Mouse (Mus musculus): ENCODE results near the gene Tmbim6.

The Tmbim6 gene

DNA sequence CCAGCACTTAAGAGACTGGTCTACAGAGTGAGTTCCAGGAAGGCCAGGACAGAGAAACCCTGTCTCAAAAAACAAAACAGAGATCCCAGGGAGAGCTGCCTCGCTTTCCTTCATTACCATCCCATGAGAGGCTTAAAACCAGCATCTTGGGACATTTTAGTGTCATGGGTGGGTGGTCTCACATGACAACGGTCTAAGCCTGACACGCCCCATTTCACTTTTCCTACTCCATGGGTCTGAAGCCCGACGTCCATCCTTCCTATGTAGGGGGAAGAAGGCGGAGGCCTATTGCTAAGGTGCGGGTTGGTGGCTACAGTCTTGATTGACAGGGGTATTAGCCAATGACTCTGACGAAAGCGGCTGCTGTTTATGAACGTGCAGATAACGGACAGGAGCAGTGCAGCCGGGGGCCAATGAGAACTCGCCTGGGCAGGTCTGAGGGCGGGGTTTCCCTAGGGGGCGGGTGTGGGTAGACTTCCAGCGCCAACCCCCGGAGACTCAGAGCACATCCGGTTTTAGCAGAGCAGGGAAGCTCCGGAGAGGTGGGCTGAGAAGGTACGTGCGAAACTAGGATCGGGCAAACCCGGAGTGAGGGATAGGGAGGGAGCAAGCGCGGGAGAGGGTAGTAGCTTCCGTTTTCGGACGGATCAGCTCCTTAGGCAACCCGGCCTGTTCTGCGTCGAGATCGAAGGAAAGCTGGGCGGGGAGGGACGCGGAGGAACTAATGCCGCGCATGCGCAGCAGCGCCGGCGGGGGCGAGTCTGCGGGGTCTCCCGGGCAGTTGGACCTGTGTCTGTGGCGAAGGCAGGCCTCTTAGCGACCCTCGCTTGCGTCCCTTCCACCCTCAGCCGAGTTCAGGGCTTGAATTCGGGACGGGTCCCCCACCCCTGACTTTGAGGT is at the start of gene Tmbim6:
Gene Tmbim6, plus strand, starts transcription at position 397 of the 900 bp plus-strand sequence.
- peak; percentile 98 to 99 for DNase-seq

DNA sequence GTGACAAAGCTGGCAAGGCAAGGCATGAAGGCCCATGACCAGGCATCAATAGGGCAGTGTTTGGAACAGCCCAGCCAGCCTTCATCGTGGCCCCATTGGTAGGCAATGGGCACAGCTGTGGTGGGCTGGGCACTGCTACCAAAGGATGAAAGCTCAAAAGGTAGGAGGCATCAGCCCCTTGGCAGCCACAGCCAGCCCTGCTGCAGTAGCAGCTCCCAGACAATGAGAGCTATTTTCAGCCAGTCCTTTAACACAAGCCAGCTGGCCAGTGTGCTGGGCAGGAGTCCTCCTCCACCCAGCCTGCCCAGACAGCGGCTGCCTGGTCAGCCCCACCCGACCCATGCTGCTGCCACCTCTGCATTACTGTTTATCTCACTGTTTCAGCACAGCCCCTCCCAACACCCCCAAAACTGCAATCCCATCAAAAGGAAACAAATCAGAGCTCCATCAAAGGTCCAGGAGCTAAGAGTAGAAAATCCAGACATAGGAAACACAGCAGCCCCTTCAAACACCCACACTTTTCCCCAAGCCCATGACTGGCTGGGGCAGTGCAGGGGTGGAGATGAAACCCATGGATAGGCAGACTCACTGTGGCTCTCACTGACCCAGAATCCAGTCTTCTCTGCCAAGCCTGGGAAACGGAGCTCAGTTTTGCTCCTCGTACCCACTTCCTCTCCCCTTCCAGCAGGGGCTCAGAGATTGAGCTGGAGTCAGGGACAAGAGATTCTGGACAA is 49.1 kb upstream of the Tmbim6 start:
- DNase-seq, result peak in 1 of 2 experiments; percentile 32

DNA sequence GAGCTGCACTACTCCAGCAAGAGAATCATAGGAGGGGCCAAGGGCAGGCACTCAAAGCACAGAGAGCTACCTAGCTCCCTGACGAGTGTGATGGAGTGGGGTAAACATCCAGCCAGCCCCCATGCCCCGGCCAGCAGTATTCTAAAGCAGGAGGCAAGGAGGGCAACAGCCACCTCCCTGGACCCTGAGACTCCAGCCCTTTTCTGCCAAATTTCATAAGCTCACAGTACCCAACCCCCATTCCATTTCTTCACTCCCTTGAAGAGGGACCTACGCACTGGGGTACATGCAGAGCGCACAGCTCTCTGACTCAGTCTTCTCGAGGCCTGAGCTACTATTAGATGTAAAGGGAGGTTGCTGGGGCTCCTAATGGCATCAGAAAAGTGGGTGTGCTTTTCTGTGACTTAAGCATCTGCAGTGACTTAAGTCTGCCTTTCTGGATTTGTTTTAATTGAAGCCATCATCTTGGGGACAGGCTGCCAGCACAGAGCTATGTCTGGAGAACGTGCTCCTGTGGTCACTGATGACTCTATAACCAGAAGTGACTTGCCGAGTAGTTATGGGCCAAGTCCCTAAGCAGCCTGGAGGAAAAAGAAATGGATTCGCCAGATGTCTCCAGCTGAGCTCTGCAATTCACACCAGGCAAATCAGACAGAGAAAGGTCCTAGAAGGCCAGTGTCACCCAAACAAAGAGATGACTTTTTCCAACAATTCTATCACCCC is 48.4 kb upstream of the Tmbim6 start:
- DNase-seq, result no peak

DNA sequence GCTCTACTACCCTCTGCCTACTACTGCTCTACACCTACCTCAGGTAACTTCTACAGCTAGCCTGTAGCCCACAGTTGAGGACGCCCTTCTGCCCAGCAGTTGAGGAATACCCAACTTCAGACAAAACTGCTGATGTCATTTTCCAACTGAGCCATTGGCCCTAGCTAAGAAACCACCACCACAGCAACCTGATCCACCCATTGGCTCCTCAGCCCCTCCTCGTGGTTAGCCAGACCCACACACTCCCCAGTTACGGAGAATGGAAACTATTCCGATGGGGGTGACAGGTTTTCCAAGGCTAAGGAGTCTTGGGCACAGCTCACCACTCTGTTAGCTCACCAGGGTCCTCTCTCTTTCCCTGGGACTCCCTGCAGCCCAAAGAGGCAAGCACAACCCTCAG is 47.7 kb upstream of the Tmbim6 start:
- DNase-seq, result no peak

DNA sequence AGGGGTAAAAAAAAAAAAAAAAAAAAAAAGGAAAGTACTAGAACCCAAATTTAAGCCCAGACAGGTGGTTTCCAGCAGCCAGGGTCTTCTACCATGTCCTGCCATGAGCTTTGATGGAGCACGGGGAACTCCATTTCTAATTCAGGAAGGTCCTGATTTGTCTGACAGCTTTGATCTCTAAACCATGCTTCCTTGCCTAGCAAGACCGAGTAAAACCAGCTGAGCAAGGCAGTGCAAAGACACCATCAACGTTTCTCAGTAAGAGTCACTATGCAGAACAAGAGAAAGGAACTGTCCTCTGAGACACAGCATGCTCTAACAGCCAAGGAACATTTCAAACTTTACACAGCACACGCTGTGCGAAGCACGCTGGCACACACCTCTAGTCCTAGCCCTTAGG is 41.1 kb upstream of the Tmbim6 start:
- DNase-seq, result no peak

DNA sequence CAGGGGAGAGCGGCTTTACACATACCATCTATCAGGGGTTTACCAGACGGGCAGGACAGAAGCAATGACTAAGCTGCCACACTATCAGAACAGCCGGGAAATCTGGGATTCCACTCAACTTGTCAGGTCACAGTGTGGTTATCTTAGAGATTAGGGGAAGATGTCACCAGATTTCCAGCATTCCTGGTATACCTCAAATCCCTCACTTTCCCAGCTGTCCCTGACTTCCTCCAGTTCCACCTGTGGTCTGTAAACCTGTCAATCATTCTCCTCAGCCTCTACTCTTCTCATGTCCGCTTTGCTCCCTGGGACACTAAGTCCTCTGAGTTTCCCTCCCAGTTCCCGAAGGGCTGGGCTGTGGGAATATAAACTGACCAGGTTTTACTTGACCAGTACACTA is 40.4 kb upstream of the Tmbim6 start:
- no peak for DNase-seq

DNA sequence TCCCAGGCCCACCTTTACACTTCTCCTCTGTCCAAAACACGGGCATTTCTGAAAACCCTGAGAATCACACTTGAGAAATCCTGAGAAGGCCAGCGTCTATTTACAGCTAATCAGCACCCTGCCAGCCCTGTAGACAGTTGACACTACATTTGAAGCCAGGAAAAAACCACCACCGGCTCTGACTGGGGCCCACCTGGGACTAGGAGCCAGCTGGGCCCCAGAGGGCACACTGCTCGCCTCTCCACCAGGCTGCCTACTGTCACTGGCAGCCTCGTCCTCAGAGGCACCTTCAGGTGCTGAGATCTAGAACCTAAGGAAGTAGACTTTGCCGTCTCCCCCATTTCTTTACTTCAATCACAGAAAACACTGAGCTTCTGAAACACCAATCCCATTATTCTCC is 37.0 kb upstream of the Tmbim6 start:
- DNase-seq, result no peak

DNA sequence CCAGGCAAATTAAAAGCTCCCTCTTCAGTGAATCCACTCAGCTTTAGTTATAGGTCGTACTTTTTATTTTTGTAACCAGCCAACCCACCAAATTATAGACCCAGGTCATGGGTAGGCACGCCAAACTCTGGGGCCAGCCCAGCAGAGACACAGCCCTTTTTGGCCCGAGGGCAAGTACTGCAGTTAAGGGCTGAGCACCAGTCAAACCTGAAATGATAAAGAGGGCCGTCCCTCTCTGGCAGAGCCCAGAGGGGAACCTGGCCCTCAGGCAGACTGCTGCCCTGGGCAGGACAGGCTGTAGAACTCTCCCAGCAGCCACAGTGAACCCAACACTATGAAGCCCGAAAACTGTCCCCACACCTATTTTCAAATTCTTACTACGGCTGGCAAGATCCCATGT is 36.2 kb upstream of the Tmbim6 start:
- no peak for DNase-seq

DNA sequence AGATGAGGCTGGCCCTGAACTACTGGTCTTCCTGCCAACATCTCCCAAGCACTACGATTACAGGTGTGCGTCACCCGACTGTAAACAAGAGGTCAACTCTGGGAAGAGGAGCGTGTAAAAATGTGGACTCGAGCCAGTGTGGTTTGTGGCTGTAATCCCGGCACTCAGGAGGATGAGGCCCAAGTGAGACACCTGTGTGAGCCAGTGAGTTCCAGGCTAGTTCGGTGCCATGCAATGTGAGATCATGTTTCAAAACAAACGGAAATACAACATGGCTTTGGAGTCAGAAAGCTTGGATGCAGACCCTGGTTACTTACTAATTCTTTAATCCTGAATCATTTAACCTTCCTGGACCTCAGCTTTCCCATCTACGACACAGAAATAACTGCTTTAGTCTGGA is 33.7 kb upstream of the Tmbim6 start:
- DNase-seq, result no peak

DNA sequence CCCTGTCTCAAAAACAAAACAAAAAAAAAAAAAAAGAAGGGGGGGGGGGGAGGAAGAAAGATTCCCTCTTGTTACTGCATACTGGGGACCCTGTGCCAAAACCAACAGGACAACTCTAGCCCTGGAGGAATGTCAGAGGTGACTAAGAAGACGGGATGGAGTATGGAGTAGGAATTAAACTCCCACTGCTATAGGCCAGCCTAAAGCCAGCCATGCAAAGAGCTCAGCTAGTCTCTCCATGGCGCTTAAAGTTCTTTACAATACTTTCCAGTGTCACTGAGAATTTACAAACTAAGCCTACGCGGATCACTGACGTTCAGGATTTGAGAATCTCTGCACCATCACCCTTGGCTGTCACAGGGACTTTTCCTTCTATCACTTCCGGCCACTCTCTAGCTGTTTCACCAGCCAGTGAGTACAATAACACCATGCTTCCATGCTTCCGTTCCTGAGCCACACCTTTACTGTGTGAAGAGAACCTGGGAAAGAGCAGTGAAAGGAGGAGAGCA is 28.6 kb upstream of the Tmbim6 start:
- DNase-seq, result no peak

GRCm38 (mm10) chr15:99364921-99365320 is 27.8 kb upstream of the Tmbim6 start:
- no peak for DNase-seq

DNA sequence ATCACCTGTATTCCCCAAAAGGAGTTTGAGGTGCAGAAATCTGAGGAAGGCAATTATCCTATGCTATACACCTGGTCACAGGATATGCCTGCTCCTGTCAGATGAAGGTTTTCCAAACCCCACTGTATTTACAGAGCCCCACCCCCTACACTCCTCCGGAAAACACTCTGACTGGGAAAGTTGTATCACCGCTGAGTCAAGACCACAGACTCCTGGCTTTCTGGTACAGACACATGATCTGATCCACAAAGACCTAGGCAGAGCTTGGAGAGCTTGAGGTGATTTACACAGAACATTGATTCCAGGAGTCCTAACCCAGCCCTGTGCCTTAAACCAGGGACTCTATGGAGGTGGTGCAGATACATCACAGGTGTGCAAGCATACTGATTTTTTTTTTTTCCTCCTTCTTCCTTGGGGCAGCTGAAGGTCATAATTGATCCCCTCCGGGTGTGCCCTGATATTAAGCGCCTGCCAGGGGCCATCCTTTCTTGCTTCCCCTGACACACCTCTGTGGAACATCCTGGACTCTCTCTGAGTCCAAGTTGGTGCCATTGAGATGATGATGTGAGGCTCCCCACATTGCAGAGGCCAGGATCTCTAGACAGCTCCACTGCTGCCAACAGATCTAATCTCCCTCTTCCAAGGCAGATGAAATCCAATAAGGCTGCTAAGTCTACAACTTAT is 24.0 kb upstream of the Tmbim6 start:
- no peak for DNase-seq

GRCm38 (mm10) chr15:99369391-99370171 is 23.1 kb upstream of the Tmbim6 start:
- DNase-seq, result no peak

DNA sequence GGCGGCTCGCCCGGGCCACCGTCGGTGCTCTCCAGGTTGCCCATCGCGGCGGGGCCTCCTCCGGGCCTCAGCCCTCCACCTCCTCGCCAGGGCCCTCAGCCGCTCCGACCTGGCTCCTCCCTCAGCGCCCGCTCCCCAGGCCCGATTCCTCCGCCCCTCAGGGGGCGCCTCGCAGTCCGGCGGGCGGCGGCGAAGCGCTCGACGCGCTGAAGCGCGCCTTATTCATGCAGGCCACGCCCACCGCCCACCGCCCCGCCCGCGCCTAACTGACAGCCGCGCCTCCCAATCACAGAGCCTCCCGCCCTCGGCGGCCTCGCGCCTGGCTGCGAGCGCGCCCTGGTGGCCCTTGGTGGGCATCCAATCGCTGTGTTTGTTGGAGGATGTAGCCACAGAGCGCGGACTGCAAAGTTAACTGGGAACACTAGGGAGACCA is 22.4 kb upstream of the Tmbim6 start, which contains the start of gene Fmnl3:
Gene Fmnl3, minus strand, starts transcription at position 224 of the 433 bp plus-strand sequence.
- peak; percentile 99 for DNase-seq

GRCm38 (mm10) chr15:99371526-99372340 is 20.9 kb upstream of the Tmbim6 start:
- DNase-seq, result no peak

DNA sequence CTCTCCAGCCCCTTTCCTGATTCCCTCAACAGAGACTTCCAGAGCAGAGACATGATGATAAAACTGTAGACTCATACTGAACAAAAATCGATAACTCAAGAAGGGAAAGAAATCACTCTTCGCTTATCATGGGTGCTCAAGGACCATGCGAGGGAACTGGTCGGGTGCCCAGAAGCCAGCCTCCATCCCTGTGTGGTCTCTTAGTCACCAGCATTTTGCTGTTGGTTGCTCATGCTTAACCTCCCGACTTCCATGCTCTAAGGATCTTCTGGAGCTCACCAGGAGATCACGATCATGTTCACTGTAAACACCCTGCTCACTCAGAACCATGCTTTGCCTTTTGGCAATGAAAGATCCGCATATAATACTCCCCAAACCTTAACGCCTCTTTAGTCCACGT is 19.9 kb upstream of the Tmbim6 start:
- no peak for DNase-seq

DNA sequence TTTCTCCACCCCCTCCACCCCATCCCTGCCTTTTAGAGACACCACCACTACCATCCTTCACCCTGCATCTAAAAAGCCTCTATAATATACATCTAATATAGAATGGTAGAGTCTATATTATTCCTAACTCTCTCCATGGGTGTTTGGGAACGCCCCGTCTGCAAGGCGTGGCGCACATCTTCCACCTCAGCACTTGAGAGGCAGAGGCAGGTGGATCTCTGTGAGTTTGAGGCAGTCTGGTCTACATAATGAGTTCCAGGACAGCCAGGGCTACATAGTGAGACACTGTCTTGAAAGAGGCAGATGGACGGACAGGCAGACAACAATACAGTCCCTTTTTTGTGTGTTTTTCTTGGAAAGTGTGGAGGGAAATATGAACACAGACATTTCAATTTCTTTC is 17.6 kb upstream of the Tmbim6 start:
- no peak for DNase-seq

- DNase-seq, result no peak
Observed at GRCm38 (mm10) chr15:99375581-99375980, 17.1 kb upstream of the Tmbim6 start.

DNA sequence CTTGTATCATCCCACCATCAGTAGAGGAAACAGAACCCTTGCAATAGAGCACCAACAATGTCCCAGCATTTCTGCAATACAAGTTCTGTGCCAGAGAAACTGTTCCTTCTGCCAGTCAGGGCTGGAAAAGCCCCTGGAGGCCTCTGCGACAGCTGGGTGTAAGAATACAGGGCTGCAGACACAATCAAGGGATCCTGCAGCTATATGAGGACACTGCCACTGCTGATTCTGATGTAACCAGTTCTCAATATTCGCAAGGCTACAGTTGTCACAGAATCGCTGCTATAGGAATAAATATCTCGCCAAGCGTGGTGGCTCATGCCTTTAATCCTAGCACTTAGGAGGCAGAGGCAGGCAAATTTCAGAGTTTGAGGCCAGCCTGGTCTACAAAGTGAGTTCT is 16.4 kb upstream of the Tmbim6 start:
- DNase-seq, result no peak

- DNase-seq, result no peak
Observed at GRCm38 (mm10) chr15:99382893-99383292, 9.8 kb upstream of the Tmbim6 start.

DNA sequence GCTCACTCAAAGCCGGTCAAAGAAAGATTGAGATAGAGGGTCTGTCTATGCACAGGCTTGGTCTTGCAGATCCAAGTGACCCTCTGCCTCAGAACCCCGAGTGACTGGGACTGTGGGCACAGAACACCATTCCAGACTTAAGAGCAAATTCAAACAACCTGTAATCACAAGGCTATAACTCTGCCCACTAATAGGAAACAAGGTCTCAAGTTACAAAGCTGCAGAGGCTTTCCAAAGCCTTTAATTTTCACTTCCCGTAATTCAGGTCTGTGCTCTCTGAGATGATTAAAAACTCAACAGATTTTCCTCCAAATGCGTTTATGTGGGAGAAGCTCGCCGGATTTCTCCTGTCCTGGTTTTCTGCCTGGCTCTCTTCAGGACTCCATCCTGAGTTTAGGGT is 8.6 kb upstream of the Tmbim6 start:
- no peak for DNase-seq
